Mouse (Mus musculus): ENCODE data around the gene Dnah9. TPM values are rescaled to one million over a fixed set of nuclear protein-coding genes. Genes with fewer than 3 reads are reported as not detected.

The Dnah9 gene
- polyA plus RNA-seq, 1 experiment from 2014 or later: 1.0 TPM

DNA sequence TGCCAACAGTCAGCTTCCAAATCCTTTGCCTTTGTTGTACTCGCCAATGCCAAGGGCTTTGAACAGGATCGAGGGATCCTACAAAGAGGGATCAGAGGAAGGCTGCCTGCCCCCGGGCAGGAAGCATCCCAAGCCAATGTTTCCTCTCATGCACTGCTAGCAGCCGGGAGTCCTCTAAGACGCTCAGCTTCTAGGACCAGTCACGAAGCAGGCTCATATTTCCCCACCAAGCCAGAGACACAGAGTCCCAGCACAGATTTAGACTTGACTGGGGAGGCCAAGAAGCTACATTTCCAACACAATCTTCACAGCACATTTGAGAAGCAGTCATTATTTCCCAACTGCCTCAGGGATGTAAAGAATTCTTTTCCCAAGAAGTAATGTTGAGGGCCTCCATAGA, 43.9 kb downstream of the Dnah9 start:
- Histone ChIP-seq H3K4me2 (ENCODE audit: low read length) (no peak overlapping the region), H3K4me1 (ENCODE audit: control insufficient read depth, insufficient read depth, low read length) (no peaks in the 10 kb centered on the region), H3K27me3 (replicated peaks; ENCODE audit: control insufficient read depth, insufficient read depth, low read length) (no peaks in the 10 kb centered on the region), H3K4me3 (ENCODE audit: low read depth, low read length) (no peak overlapping the region), H3K9me3 (replicated peaks; ENCODE audit: control insufficient read depth, low read length) (no peaks in the 10 kb centered on the region), H3K36me3 (ENCODE audit: control insufficient read depth, insufficient read depth, low read length) (no peaks in the 10 kb centered on the region), H3K9ac (ENCODE audit: low read length) (no peak overlapping the region), H3K27ac (ENCODE audit: low read depth, low read length) (no peak overlapping the region)
- DNase-seq (ENCODE audit: low spot score) (no peak), ATAC-seq (no peak)
- 76% methylated on average over 6 of the region's 6 CpGs for WGBS

DNA sequence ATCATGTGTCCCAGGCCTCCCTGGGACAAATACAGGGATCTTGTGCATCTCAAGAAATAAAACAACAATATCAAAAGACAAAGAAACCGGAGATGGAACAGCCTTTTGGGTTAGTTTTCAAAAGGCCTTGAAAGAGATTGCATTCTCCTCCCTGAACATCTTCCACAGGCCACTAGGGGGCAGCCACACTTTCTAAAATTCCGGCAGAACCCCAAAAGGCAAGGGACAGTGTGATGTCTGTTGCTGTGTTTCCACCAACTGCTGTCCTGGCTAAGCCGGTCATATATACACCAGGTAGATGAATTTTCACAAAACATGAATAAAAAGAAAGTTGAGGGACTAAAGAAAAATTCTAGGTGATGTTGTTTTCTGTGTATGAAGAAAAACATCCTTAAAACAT, 46.3 kb downstream of the Dnah9 start:
- Histone ChIP-seq H3K4me2 (ENCODE audit: low read length) (no peak overlapping the region), H3K9ac (ENCODE audit: low read length) (no peak overlapping the region), H3K9me3 (replicated peaks; ENCODE audit: control insufficient read depth, low read length) (no peaks in the 10 kb centered on the region), H3K27me3 (replicated peaks; ENCODE audit: control insufficient read depth, insufficient read depth, low read length) (no peaks in the 10 kb centered on the region), H3K4me3 (ENCODE audit: low read depth, low read length) (no peak overlapping the region), H3K36me3 (ENCODE audit: control insufficient read depth, insufficient read depth, low read length) (no peaks in the 10 kb centered on the region), H3K27ac (ENCODE audit: low read depth, low read length) (no peak overlapping the region), H3K4me1 (ENCODE audit: control insufficient read depth, insufficient read depth, low read length) (no peaks in the 10 kb centered on the region)
- peak; percentile 79 for DNase-seq (ENCODE audit: low spot score)
- 20% methylated on average over 3 of the region's 3 CpGs for WGBS
- ATAC-seq: no peak

DNA sequence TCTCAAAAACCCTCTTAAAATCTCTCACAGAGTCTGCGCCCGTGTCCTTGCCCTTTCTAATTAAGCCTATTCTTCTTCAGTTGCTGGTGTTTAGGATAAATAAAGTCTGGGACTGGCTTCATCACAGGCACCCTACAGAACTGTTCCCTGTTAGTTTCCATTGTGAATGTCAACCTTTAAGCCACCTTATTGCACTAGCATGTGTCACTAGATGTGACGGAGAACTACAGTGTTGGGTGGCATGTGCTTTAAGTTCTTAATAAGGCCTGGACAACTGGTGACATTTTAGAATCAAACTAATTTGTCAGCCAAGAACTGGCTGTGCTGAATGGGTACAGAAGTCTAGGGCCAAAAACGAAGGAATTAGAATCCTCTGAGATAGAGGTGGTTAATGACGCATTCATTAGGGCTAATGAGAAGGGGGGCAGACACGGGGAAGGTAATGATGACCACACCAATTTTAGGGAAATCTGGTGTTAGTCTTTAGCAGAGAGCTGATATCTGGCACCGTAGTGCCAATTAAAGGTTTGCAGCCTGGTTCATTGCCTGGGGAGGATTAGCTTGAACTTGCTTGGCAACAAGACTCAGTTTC, 84.6 kb downstream of the Dnah9 start:
- DNase-seq (ENCODE audit: low spot score) (peak; percentile 86), ATAC-seq (peak; percentile 91)
- H3K4me3 ChIP-seq (ENCODE audit: low read depth, low read length): no peak overlapping the region
- WGBS: 21% methylated on average over 7 of the region's 7 CpGs
- H3K9me3 ChIP-seq (replicated peaks; ENCODE audit: control insufficient read depth, low read length): no peaks in the 10 kb centered on the region
- H3K27me3 ChIP-seq (replicated peaks; ENCODE audit: control insufficient read depth, insufficient read depth, low read length): no peaks in the 10 kb centered on the region
- no peak overlapping the region for H3K27ac ChIP-seq (ENCODE audit: low read depth, low read length)
- H3K4me2 ChIP-seq (ENCODE audit: low read length): no peak overlapping the region
- no peaks in the 10 kb centered on the region for H3K36me3 ChIP-seq (ENCODE audit: control insufficient read depth, insufficient read depth, low read length)
- H3K9ac ChIP-seq (ENCODE audit: low read length): no peak overlapping the region
- H3K4me1 ChIP-seq (ENCODE audit: control insufficient read depth, insufficient read depth, low read length): no peaks in the 10 kb centered on the region

DNA sequence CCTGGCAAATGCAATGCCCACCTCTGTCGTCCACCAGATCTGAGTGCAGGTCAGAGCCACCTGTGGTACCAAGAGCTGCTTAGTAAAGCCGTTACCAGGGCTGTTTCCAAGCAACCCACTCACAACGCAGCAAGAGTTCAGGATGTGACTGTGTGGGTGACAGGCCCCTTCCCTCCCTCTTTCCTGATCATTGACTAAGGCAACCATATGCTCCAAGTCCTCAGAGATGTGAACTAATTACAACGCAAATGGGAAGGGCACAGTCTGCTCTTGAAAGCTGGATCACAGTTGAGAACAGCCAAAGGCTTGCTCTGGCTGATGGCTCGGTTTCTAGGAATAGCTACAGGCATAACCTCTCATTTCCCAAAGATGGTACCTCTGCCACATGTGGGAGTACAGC, 95.4 kb downstream of the Dnah9 start:
- Histone ChIP-seq H3K9me3 (replicated peaks; ENCODE audit: control insufficient read depth, low read length) (no peaks in the 10 kb centered on the region), H3K36me3 (ENCODE audit: control insufficient read depth, insufficient read depth, low read length) (no peaks in the 10 kb centered on the region), H3K27me3 (replicated peaks; ENCODE audit: control insufficient read depth, insufficient read depth, low read length) (no peaks in the 10 kb centered on the region), H3K4me2 (ENCODE audit: low read length) (no peak overlapping the region), H3K27ac (ENCODE audit: low read depth, low read length) (no peak overlapping the region), H3K4me1 (ENCODE audit: control insufficient read depth, insufficient read depth, low read length) (no peaks in the 10 kb centered on the region), H3K4me3 (ENCODE audit: low read depth, low read length) (no peak overlapping the region), H3K9ac (ENCODE audit: low read length) (no peak overlapping the region)
- ATAC-seq (no peak), DNase-seq (ENCODE audit: low spot score) (peak; percentile 13)
- WGBS: 68% methylated on average over 5 of the region's 5 CpGs

DNA sequence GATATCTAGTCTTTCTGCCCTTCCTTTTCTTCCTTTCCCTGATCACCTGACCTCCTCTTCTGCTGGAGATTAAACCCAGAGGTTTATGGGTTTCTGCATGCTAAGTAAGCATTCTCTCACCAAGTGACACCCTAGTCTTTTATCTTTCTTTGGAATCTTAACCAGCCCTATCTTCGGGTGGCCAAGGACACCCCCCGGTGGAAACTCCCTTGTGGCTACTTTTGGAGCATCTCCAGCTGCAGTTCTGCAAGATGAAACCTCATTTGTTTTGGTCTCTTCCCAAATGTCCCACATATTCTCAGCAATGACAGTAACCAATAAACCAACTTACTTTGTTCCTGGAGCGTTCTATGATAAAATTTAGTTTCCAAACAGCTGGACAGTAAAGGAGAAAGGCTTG, 109.4 kb downstream of the Dnah9 start:
- Histone ChIP-seq H3K9me3 (replicated peaks; ENCODE audit: control insufficient read depth, low read length) (no peaks in the 10 kb centered on the region), H3K4me3 (ENCODE audit: low read depth, low read length) (no peak overlapping the region), H3K9ac (ENCODE audit: low read length) (no peak overlapping the region), H3K27me3 (replicated peaks; ENCODE audit: control insufficient read depth, insufficient read depth, low read length) (no peaks in the 10 kb centered on the region), H3K4me1 (ENCODE audit: control insufficient read depth, insufficient read depth, low read length) (no peaks in the 10 kb centered on the region), H3K4me2 (ENCODE audit: low read length) (no peak overlapping the region), H3K36me3 (ENCODE audit: control insufficient read depth, insufficient read depth, low read length) (no peaks in the 10 kb centered on the region), H3K27ac (ENCODE audit: low read depth, low read length) (no peak overlapping the region)
- 85% methylated on average over 3 of the region's 3 CpGs for WGBS
- no peak for ATAC-seq
- DNase-seq (ENCODE audit: low spot score): no peak

DNA sequence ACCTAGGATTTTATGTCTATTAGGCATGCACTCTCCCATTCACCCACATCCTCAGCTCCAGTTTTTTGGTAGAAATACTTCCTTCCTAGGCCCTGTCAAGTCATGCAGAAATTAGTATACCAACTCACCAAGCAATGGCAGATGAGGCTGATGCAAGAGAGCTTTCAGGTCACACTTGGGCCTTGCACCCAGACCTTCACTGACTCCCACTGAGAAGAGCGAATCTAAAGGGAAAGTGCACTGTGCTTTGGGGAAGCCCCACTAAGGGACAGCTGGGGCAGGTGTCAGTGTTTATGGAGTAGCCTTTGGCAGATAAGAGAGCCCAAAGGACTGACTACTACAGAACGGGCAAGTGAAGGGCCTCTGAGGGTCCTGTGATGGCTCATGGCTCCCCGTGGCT, 117.1 kb downstream of the Dnah9 start:
- ATAC-seq: no peak
- WGBS: 92% methylated on average over 3 of the region's 3 CpGs
- DNase-seq (ENCODE audit: low spot score): no peak

DNA sequence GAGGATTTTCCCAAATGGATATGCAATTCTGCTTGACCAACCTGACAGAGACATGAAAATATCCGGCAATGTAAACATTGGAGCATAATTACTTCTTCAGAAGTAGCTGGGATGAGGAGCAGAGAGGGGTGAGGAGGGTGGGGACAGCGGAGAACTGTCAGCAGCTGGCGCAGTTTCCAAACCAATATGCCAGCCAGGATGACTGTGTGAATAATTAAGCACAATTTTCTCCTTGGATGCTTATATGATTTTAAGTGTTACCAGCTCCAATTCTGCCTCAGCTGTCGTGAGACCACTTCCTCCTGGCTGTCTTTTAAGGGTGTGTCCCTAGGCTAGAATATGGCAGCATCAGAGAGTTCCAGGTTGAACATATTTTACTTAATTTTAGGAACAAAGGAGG, 119.2 kb downstream of the Dnah9 start:
- H3K4me3 ChIP-seq (ENCODE audit: low read depth, low read length): no peak overlapping the region
- no peaks in the 10 kb centered on the region for H3K36me3 ChIP-seq (ENCODE audit: control insufficient read depth, insufficient read depth, low read length)
- H3K27me3 ChIP-seq (replicated peaks; ENCODE audit: control insufficient read depth, insufficient read depth, low read length): no peaks in the 10 kb centered on the region
- H3K27ac ChIP-seq (ENCODE audit: low read depth, low read length): peak overlapping the region; percentile 28; the same call in 1 of the 2 replicates
- no peak overlapping the region for H3K4me2 ChIP-seq (ENCODE audit: low read length)
- ATAC-seq: peak; percentile 30; the same call in 1 of the 2 replicates
- no peaks in the 10 kb centered on the region for H3K9me3 ChIP-seq (replicated peaks; ENCODE audit: control insufficient read depth, low read length)
- H3K9ac ChIP-seq (ENCODE audit: low read length): no peak overlapping the region
- DNase-seq (ENCODE audit: low spot score): peak; percentile 72
- WGBS: 47% methylated on average over 4 of the region's 4 CpGs
- H3K4me1 ChIP-seq (ENCODE audit: control insufficient read depth, insufficient read depth, low read length): peaks cover 8% of the 10 kb centered on the region

More for the DNA sequence above, 117.1 kb downstream of the Dnah9 start:
- no peak overlapping the region for H3K4me3 ChIP-seq (ENCODE audit: low read depth, low read length)
- H3K27ac ChIP-seq (ENCODE audit: low read depth, low read length): no peak overlapping the region
- no peaks in the 10 kb centered on the region for H3K9me3 ChIP-seq (replicated peaks; ENCODE audit: control insufficient read depth, low read length)
- no peak overlapping the region for H3K4me2 ChIP-seq (ENCODE audit: low read length)
- H3K27me3 ChIP-seq (replicated peaks; ENCODE audit: control insufficient read depth, insufficient read depth, low read length): no peaks in the 10 kb centered on the region
- no peak overlapping the region for H3K9ac ChIP-seq (ENCODE audit: low read length)
- no peaks in the 10 kb centered on the region for H3K36me3 ChIP-seq (ENCODE audit: control insufficient read depth, insufficient read depth, low read length)
- H3K4me1 ChIP-seq (ENCODE audit: control insufficient read depth, insufficient read depth, low read length): peaks cover 3% of the 10 kb centered on the region

DNA sequence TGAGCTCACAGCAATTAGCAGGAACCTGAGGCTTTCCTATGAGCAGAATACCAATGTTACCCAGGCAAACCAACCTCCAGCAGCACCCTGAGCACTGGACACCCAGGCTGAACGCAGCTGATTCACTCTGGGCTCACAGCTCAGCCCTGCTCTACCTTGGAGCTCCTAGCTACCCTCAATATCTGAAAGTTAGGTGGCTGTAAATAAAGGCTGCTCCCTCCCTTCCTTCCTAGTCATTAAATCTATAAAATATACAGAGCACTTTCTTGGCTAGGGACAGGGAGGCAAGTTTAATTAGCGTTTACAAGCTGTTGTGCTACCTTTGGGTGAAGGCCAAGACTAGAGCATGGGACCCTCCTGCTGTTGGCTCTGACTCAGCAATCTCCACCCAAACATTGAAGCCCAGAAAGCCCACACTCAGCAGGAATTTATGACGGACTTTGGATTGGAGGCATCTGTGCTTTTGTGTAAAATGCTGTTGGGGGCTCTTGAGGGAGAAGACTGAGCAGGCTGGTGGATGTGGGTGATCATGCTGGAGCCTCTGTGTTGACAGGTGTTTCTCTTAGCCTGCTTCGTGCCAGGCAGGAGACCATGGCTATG, 121.7 kb downstream of the Dnah9 start:
- Histone ChIP-seq H3K9me3 (replicated peaks; ENCODE audit: control insufficient read depth, low read length) (no peaks in the 10 kb centered on the region), H3K27ac (ENCODE audit: low read depth, low read length) (peak overlapping the region; percentile 75), H3K27me3 (replicated peaks; ENCODE audit: control insufficient read depth, insufficient read depth, low read length) (no peaks in the 10 kb centered on the region), H3K9ac (ENCODE audit: low read length) (no peak overlapping the region), H3K4me3 (ENCODE audit: low read depth, low read length) (no peak overlapping the region), H3K4me1 (ENCODE audit: control insufficient read depth, insufficient read depth, low read length) (peaks cover 12% of the 10 kb centered on the region), H3K4me2 (ENCODE audit: low read length) (no peak overlapping the region), H3K36me3 (ENCODE audit: control insufficient read depth, insufficient read depth, low read length) (no peaks in the 10 kb centered on the region)
- ATAC-seq (peak; percentile 89), DNase-seq (ENCODE audit: low spot score) (peak; percentile 96)
- WGBS: 28% methylated on average over 4 of the region's 4 CpGs

DNA sequence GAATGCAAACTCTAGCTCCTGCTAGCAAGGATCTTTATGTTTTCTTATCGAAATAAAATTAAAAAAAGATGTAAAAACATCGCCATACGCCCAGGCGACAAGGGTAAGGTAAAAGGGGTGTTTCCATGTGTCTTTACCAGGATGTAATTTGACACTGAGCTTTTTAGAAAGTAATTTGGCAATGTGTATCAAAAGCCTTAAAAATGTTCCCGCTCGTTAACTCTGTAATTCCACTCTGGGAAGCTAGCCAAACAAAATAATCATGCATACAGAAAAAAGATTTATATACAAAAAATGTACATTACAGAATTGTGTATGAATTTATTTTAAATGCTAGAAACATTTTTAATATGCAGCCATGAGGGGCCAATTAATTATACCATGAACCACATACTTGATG, 124.7 kb downstream of the Dnah9 start:
- H3K4me3 ChIP-seq (ENCODE audit: low read depth, low read length): no peak overlapping the region
- H3K36me3 ChIP-seq (ENCODE audit: control insufficient read depth, insufficient read depth, low read length): no peaks in the 10 kb centered on the region
- no peaks in the 10 kb centered on the region for H3K9me3 ChIP-seq (replicated peaks; ENCODE audit: control insufficient read depth, low read length)
- H3K4me1 ChIP-seq (ENCODE audit: control insufficient read depth, insufficient read depth, low read length): peaks cover 12% of the 10 kb centered on the region
- H3K9ac ChIP-seq (ENCODE audit: low read length): no peak overlapping the region
- DNase-seq (ENCODE audit: low spot score): peak; percentile 69
- no peak for ATAC-seq
- H3K4me2 ChIP-seq (ENCODE audit: low read length): no peak overlapping the region
- H3K27me3 ChIP-seq (replicated peaks; ENCODE audit: control insufficient read depth, insufficient read depth, low read length): no peaks in the 10 kb centered on the region
- 26% methylated on average over 6 of the region's 6 CpGs for WGBS
- H3K27ac ChIP-seq (ENCODE audit: low read depth, low read length): 0 out of 2 replicates have a peak overlapping the region, but pooled peaks have one; percentile 9
